Mouse (Mus musculus): ENCODE data around the gene Ghrh.

The Ghrh gene

GRCm38 (mm10) chr2:157349121-157349778 is 1.9 kb upstream of the Ghrh start:
- DNase-seq (ENCODE audit: low spot score) = no peak

DNA sequence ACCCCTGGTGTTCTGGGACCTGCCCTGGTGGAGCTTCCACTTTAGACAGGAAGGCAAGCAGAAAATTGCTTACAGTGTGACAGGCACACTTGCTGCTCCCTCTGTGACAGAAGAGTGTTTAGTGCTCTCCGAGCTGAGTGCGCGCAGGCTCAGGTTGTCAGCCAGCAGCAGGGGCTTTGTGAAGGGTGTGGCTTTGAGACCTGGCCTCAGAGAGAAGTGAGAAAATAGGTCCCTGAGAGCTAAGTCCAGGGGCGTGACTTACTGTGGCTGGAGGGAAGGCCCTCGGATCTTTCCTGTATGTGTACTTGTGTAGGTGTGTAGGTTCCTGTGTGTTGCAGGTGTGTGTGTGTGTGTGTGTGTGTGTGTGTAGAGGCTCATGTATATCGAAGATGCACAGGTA is 4.0 kb downstream of the Ghrh start:
- no peak for DNase-seq (ENCODE audit: low spot score)

- DNase-seq (ENCODE audit: low spot score) = no peak
Observed at GRCm38 (mm10) chr2:157342328-157342926, 4.9 kb downstream of the Ghrh start.

- peak; percentile 51 for DNase-seq (ENCODE audit: low spot score)
Observed at GRCm38 (mm10) chr2:157341554-157342270, 5.6 kb downstream of the Ghrh start.

GRCm38 (mm10) chr2:157340221-157340741 is 7.0 kb downstream of the Ghrh start:
- no peak for DNase-seq (ENCODE audit: low spot score)

GRCm38 (mm10) chr2:157339532-157339931 is 7.8 kb downstream of the Ghrh start:
- no peak for DNase-seq (ENCODE audit: low spot score)

DNA sequence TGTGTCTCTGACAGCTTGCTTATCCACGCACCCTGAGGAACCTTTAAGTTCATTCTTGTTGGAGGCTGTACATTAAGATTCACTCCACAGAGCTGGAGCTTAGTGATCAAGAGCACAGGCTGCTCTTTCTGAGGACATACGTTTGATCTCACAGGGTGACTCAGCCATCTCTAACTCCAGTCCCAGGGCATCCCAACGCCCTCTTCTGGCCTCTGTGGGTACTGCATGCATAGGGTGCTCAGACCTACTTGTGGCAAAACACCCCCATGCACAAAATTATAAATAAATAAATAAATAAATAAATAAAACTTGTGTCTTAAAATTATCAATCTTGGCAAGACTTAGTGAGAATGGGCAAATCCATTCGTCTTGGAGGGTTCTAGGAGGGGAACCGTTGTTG is 8.6 kb downstream of the Ghrh start:
- peak; percentile 53 for DNase-seq (ENCODE audit: low spot score)

DNA sequence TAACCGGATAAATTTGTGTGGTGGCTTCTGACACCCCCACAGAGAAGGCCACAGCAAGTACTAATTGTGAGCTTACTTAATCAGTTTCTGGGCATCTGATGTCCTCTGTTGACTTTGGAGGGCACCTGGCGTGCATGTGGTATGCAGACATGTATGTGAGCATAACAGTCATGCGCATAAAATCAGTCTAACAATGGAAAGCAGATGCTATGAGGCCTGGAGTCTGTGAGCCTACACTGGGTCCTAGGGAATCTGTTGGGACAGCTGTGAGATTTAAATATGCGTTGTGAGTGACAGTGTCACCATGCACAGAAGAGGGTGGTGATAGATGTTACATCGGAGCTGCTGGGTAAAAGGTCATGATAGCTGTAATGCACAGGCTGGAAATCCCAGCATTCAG is 15.2 kb downstream of the Ghrh start:
- no peak for DNase-seq (ENCODE audit: low spot score)

DNA sequence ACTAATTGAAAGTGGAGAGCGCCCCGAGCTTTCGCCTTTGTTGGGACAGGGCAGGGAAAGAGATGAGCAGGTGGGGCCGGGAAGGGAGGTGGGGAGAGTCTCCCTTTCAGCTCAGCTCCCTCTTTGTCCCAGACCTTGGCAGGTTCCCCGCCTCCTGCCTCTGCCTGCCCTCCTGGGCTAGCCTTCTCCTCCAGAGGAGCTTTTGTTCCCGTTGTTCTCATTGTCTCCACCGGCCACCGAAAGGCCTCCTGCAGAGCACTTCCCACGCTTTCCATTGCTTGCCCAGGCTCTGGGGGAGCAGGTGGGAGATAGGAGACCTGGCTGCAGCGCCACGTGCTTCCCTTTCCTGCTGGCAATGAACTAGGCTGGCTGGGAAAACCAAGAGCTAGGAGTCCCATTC is 18.7 kb downstream of the Ghrh start:
- peak; percentile 63 for DNase-seq (ENCODE audit: low spot score)

DNA sequence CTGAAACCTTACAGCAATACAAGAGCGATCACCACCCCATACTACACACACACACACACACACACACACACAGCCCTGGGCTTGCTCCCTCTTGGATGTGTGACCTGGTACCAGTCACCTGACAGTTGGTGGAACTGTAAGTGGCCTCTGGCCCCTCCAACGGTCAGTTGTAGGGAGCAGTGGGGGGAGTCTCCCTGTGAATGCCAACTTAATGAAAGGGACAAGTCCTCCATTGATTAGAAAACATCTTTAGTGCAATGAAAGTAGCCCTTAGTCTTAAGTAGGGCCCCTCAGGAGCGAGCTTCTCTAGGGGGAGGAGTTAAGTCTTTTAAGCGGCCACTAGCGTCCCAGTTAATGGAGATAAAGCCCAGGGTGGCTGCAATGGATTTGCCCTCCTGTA is 19.2 kb downstream of the Ghrh start:
- DNase-seq (ENCODE audit: low spot score) = no peak

DNA sequence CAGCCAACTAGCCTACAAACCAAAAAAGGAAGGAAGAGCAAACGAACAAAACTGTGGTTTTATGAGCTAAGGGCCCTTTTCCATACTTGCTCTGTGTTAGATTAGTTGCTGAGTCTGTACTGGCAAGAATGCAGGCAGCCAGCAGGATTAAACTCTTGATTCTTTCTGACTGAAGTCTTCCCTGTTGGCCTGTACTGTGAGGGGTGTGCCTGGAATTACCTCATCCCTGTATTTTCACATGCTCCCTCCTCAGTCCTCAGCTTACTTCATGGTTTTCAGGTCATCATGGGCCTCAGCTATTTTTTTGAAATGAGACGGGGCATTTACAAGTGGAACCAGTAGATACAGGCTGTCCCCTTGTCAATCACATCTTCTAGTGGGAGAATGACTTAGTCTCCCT is 22.1 kb downstream of the Ghrh start:
- no peak for DNase-seq (ENCODE audit: low spot score)

DNA sequence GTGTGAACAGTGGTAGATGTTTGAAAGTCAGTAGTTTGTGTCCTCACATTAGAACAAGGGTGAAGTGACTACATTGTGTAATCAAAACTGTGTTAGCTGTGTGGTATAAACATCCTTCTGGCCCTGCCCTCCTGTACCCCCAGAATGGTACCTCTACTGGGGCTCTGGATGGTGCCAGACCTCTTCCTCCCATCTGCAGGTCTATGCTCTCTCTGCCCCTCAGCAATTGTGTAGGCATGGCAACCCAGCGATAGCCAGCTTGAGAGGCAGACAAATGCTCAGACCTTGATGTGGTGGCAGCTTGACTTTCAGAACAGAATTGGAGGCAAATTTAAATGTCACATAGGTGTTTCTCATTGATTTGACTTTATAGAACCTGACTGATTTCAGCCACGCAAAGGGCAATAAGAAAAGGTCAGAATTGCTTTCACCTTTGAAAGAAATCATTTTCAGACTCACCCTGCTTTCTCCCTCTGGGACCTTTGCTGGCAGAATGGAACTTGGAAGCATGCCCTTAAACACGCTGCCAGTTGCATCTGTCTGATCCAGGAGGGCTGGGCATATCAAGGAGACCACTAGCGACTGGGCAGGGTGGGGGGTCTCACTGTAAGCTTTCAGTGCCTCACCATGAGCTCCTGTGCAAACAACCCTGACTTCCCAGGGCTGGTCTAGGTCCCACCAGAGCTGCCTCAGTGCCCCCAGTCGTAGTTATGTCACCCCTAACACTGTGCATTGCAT is 25.1 kb downstream of the Ghrh start:
- no peak for DNase-seq (ENCODE audit: low spot score)

DNA sequence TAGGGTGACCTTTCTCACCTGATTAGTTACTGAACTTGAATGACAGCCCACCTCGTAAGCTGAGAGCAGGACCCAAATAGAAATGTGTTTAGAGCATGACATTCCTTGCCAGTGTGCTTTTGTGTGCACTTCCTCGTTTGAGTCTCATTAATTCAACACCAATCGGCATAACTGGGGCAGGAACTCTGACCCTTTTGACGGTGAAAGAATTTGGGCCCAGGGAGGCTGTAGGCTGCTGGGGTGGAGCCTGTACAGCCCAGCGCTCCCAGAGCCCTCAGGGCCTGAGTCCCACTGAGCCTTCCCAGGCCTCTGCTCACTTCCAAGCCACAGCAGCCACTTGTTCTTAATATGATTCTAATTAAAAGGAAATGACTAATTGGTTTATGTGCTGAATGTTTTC is 26.4 kb downstream of the Ghrh start:
- DNase-seq (ENCODE audit: low spot score) = no peak

- DNase-seq (ENCODE audit: low spot score) = no peak
Observed at GRCm38 (mm10) chr2:157320135-157320534, 27.2 kb downstream of the Ghrh start.

DNA sequence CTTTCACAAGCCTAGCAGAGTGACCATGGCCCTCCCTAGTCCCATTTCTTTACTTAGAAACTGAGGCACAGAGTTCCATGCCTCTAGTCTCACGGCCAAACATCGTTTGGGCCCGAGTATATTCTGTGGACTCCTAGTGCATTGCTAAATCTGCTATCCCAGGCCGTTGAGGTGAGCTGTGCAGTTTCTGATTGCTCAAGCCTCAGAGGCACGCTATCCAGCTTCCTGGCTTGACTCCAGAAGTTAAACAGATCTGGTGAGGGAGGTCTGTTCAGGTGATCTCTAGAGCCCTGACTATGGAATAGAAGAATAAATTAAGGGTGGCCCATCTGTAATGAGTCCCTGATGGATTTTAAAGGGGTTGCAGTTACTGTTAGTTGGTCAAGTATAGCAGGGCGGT is 30.1 kb downstream of the Ghrh start:
- no peak for DNase-seq (ENCODE audit: low spot score)

DNA sequence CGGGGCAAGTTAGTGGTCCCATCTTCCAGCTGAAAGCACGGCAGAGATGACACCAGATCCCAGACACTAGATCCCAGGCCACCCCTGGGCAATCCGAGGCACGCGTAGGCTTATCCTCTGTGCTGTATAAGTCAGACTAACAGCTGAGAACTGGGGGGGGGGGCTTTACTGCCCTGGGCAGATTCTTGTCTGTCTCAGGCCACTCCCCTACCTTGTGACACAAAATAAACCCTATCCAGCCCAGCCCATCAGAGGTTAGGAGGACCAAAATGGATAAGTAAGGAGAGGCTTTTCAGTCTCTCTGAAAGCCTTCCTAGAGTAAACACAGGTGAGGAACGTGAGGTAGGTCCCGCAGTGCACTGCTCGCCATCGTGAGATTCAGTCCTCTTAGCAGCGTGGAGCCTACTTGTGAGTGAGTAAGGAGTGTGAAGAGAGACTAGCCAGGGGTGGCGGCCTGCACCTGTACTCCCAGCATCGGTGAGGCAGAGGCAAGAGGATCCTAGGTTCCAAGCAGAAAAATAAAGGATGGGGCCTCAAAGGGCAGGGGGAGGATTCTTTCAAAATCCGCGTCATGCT is 30.9 kb downstream of the Ghrh start:
- DNase-seq (ENCODE audit: low spot score) = no peak

- DNase-seq (ENCODE audit: low spot score) = no peak
Observed at GRCm38 (mm10) chr2:157315486-157315885, 31.8 kb downstream of the Ghrh start.

DNA sequence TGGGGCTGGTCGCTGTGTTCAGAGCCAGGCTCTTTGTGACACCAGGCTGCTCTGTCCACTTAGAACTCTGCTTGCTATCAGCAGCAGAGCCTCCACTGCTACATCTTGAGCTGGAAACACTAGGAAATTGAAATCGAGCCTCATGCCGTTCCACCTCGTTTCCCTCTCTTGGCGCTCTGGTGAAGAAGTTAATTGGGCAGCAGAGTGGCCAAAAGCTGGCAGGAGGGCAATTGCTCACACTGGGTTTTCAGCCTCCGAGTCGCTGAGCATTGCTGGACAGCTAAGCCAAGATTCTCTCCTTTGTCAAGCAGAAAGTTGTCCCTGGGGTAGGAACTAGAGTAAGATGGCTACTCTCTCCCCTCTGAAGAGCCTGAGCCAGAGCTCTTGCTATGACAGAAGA is 33.0 kb downstream of the Ghrh start:
- no peak for DNase-seq (ENCODE audit: low spot score)

DNA sequence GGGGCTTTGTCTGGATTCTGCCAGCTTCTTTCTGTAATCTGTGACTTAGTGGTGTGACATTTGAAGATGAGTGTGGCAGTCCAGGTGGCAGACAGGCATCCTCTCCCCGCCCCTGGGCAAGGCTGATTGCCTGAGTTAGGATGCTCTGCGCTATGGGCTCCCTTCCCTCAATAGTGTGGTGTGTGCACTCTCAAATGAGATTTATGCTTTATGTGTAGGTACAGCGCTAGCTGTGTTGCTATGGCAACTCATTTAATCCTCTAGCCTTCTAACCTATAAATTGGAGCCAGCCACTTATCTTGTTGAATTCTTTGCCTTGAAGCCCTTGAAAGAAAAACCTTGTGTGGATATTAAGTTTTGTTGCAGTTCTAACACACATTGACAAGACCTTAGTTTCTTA is 33.6 kb downstream of the Ghrh start:
- no peak for DNase-seq (ENCODE audit: low spot score)

DNA sequence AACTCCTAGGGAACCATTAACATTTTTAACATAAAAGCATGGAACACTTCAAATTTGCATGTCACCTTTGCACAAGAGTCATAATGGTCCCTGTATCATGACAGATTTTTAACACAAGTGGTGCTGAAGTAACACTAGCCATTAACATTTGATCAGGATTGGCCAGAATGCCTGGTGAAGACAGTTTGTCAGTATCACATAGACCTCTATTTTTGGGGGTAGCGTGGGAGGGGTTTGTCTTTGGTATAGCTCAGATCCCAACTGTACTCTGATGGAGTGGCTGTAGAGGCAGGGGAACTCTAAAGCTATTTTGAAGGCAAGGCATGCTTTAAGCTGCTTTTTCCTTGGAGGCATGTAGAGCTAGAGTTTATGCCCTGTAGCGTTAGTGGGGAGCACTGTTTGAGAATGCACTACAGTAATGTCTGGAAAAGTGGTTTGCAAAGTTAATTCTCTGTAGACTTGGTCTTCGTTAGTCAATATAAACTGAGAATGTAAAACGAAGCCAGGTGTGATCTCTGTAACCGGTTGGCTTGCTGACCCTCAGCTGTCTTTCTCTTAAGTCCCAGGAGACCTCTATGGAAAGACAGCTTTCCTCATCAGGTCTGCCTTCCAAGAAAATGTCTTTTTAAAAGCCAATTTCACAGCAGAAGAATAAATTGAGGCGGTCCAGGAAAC is 36.2 kb downstream of the Ghrh start:
- no peak for DNase-seq (ENCODE audit: low spot score)

DNA sequence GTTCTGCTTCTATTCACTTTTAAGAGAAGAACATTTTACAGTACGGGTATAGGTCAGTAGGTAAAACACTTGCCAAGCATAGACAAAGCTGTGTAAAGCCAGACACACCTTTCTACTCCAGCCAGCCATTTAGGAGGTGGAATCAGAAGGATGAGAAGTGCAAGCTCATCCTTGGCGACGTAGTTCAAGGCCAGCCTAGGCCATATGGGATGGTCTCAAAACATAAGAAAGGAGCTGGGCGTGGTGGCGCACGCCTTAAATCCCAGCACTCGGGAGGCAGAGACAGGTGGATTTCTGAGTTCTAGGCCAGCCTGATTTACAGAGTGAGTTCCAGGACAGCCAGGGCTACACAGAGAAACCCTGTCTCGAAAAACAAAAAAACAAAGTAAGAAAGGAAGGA is 37.7 kb downstream of the Ghrh start:
- DNase-seq (ENCODE audit: low spot score) = no peak
